Mouse (Mus musculus) mouse embryonic stem cell (cell line): Measurements from ENCODE around the gene Adgrl3.

Experiments used
- in situ Hi-C, 2 experiments: fragments of 300-500 bp; cut with MboI; formaldehyde crosslinking; loops; 1 replicate in 1 of 2; 3 replicates in 1 of 2; pipeline ENCODE4 v1.14.3; 2019 to 2020; ENCODE audit warnings: low sequenced_read_pairs in 2 of 2, low pct_unique_long_range_greater_than_20kb in 1 of 2, mixed read lengths in 1 of 2; ENCODE audit not compliant: unreplicated experiment in 1 of 2

Adgrl3 gene

DNA sequence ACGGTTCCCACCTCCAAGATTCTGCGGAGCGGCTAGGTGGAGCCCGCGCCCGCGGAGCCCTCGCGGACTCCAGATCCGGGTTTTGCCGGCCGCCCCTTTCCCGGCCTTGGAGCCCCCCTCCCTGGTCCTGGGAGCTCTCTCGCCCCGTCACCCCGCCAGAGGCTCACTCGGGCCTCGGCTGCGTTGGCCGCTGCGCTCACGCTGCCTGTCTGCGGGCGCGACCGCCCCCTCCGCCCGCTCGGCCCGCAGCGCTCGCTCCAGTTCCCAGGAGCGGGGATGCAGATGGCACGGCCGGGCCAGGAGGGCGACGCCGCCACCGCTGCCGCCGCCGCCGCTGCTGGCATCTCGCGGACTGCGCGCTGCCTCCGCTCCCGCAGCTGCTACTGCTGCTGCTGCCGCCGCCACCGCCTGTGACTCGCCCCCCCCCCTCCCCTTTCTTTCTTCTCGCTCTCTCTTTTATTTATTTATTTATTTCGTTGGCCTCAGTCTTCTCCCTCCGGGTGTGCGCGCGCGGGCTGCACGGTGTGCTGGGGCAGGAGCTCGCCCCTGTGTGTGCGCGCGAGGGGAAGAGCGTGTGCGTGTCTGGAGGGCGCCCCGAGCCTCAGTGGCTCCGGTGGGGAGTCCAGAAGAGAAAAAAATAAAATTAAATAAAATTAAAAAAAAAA, at the start of gene Adgrl3:
Gene Adgrl3 (plus strand): TSS at position 549 of the 665 bp plus-strand sequence.
- in situ Hi-C loops: no loop called here

DNA sequence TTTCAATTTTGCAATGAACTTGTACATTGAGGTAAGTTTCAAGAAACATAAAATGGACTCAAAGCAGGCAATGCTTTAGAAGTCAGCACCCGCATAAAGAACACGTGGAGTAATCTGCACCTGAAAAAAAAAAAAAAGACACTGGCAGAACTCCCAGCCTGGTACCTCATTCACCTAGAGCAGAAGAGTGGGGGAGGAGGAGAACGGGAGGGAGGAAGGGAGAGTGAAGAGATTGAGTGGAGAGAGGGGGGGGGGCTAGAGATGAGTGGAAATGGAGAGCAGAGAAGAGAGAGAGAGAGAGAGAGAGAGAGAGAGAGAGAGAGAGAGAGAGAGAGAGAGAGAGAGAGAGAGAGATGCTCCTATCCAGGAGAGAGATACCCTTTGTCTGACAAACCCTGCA, 772 bp upstream of the Adgrl3 start:
- in situ Hi-C loops: no loop called here

DNA sequence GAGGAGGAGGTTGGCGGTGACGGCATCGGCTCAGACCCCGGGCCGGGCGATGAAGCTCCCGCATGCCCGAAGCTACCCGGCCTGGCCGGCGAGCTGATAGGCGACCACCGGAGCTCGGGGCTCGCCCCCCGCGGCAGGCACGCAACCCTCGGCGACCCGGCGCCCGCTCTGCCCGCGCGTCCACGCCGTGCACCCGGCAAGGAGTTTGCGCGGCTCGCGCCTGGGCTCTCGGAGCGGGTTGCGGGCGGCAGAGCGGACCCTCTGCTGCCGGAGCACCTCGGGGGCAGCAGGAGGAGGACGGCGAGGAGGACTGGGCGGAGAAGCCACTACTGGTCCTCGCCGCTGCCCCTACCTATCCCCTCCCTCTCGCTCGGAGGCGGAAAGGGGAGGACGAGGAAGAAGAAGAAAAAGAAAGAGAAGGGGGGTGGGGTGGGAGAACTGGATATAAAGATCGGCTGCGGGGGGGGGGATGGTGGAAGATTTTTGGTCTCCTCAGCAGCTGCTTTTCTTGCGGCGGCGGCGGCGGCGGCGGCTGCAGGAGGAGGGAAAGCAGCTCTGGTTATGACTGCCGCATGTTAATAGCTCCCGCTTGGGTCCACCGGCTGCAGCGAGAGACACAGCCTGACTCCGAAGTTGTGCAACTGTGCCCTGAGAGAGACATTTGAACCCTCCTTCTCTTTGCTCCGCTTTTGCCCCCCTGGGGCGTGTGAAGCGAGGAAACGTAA, 505 bp downstream of the Adgrl3 start:
- in situ Hi-C loops: no loop called here

DNA sequence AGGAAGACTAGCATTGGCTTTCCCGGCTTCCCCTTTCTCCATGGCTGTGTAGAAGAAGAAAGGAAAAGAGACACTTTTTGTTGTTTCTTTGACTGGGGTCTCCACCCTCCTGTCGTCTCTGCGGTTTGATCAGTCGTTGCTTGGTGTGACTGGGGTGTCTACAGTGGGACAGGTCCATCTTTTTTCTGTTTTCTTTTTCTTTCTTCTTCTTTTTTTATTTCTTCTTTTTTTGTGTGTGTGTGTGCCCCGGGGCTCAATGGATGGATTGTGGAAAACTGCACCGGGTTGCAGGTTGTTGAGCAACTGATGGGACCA, 1.0 kb downstream of the Adgrl3 start:
- in situ Hi-C loops: no loop called here

DNA sequence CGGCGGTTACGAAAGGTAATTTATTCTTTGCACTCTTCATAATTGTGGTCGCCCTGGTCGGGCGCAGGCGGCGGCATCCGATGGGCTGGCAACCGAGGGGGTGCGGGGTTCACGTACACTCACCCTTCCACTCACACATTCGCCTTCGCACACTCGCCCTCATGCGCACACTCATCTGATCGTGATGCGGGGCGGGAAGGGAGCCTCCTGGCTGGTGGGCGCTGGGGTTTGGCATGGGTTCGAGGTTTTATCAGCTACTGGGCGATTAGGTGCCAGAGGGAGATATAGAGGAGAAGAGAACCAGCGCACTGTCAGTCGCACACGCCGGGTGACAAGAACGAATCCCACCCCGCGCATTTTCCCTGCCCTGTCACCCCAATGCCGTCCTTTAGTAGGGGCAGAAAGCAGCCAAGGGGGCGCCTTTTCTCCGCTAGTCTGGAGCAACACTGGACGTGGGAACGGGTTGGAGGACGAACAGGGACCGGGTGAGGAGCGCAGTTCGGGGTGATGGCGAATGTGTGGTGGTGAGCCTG, 1.5 kb downstream of the Adgrl3 start:
- in situ Hi-C loops: no loop called here

DNA sequence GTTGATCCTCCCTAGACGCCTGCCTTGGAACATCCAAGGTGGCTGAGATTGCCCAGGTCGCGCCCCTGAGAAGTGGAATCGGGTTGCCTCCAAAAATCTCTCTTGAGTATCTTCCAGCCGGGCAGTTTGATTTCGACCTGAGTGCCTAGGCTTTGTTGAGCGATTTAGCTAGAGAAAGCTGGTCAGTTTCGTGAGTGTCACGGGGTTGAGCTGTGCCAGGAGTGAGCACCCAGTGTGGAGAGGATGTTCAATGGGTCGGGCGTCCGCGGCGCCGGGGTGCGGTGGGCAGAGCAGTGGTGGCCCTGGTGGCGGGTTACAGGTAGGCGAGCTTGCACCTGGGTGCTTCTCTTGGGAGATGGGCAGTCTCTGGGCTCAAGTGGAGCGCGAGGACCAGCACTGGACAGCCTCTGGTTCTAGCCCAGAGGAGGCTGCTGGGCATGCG, 1.9 kb downstream of the Adgrl3 start:
- in situ Hi-C loops: no loop called here

DNA sequence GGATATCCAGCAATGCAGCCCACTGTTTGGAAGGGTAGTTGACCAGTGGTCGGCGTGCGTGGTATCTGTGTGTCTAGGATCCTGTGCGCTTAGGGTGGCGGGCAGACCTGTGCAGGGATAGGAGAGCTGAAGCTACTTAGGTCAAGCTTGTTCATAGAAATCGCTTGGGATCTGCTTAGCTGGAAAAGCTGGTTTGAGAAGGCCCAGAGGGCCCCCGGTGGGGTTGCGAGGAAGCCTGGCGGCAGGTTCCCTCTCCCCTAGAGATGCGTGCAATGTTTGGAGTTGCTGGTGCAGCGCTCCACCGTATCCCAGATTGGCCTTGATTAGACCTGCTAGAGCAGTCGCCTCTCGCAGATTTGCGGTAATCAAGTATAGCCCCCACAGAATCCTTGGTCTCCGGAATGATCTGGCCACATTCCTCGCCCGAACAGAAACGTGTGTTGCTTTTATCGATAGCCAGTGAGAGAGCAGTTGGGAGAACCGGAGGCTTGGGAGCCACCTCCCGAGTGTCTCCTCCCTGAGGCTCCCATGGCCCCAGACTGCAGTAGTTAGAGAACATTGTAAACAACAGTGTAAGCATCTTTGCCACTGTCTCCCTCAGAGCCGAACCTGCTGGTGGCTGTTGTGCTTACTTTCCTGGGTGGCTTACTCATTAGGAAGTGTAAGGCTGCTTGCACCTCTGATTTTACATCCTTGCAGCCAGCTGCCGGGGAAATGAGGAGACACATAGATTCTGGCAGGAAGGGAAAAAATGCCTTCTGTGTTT, 2.6 kb downstream of the Adgrl3 start:
- in situ Hi-C loops: no loop called here

DNA sequence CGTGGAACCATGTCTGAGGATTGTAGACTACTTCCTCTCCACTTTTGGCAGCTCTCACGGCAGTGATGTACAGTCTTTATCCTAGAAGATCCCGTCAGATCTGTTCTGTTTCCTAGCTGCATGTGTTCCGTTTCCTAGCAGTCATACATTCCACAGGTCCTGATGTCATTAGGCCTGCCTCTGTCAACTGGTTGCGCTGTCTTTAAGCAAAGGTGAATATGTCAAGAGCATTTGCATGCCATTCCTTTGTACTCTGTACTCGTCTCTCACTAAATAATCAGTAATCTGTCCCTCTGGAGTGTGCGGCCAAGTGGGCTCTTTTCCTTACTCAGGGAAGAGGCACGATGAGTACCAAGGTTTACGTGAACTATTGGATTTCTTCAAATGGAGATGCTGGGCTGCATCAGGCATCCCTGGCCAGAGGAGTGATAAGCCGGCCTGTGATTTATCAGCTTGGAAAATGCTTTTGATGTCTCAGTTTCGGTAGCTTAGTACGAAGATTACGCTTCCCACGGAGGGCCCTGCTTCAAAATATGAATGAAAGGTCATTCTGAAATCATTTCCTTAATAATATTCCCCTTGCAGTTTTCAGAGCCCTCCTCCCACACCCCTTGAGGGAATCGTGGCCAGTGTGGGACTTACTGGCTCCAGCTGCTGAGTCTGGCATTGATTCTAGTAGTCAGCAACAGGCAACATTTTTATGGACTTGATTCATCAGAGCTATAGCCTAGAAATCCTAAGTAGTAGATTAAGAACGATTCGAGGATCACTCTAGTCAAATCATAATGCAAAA, 4.2 kb downstream of the Adgrl3 start:
- in situ Hi-C loops: no loop called here

DNA sequence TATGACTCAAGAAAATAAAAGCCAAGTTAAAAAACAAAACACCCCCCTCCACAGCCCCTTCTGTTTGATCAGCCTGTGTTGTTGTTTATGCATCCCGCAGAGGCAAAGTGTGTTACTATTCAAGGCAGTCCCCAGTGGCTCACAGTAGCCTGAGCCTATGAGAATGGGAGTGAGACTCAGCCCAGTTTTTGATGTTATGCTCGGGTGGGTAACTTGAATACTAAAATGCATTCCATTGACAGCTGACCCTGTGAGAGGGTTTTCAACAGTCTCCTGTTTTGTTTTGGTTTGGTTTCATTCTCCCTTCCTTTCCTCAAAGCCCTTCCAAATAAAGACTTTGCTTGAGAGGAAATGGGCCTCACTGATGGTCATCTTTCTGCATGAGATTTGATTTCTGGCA, 8.9 kb downstream of the Adgrl3 start:
- in situ Hi-C loops: no loop called here

DNA sequence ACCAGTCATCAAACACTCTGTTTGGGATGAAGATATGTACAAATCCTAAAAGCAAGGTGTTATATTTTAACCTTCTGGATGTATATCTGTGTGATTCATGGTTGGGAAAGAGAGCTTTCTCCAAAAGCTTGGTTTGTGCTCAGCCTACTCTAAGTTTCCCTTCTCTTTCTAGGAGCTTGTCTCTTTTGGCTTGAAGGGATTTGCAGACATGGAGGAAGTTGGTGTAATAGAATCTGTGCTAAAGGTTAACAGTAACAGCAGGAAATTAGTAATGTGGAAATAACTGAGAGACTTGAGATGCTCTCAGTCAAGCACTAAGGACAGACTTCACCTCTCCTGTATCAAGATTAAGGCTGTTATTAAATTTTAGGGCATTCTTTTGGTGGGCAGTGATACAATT, 17.2 kb downstream of the Adgrl3 start:
- in situ Hi-C loops: no loop called here

DNA sequence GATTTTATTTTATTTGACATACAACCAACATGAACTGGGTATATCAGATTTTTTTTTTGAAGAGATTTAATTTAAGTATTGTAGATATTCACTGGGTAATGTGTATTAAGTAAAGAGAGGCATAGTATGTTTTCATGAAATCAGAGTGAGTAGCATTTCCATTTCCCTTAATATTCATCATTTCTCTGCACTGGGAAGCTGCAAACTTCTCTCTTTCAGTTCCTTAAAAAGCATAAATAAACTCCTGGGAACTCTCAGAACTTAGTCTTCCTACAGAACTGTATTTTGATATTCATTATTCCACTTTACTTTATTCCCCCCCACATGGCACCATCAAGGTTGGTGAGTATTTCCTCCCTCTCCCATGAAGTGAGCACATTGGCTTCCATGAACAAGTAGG, 23.9 kb downstream of the Adgrl3 start:
- in situ Hi-C loops: no loop called here

DNA sequence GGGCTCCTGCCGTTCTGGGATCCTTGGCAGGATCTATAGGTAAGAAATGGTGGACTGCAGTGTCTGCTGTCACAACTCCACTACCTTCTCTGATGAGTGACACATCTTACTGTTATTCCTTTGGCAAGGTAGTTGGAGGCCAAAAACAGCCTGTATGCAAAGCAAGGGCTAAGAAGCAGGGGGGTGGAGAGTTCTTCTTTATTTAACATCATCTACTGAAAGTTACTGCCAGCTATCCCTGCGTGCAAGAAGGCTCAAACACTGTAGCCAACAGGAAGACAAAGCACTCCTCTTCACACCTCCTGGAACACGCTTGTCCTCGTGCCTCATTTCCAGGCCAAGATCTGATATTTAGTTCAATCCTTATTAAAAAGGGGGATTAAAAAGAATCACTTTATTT, 26.2 kb downstream of the Adgrl3 start:
- in situ Hi-C loops: no loop called here

DNA sequence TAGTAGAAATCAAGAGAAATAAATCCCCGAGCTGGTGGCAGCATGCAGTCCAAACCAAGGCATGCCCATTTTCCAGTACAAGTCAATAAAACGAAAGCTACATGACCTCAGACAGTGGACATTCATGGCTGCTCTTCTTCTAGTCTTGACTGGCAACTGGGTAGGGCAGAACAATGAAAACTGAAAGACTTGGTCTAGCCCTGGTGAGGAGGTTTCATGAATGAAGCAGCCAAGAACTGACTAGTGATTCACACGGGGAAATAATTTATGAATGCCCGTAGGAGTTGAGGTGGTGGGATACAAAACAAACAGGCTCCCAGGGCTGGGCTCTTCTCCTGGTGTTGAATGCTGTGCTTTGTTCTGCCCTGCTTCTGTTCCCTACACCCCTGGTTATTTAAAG, 34.7 kb downstream of the Adgrl3 start:
- in situ Hi-C loops: no loop called here

DNA sequence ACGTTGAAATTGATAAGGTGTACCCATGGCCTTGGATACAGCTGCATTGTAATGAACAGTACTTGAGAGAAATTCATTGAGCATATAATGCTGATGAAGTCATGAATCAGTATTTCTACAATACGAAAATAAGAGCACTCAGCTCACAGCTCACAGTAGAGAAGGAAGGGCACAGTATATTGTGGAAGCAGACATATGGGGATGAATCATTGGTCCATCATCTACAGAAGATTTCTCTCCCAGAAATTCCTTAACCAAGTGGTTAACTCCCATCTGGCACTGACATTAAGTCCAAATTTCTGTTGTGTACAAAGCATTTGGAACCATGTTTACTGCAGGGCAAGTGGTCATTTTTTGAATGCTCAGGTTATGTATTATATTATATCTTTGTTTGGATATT, 35.3 kb downstream of the Adgrl3 start:
- in situ Hi-C loops: no loop called here

DNA sequence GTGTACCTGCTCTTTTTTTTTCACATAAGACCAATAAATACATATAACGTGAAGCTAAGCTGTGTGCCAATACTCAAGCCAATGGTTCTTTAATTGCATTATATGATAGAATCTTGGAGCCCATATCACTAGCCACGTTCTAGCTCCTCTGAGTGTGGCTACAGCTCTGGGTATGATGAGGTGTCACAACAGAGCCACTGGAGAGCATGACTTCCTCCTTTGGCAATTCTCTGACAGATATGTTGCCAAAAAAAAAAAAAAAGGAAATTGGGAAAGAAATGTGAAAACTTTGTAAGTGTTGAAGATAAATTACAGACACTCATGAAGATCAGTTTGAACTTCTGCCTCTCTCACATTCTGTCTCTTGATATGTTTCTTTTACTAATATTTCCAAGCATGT, 38.2 kb downstream of the Adgrl3 start:
- in situ Hi-C loops: no loop called here

DNA sequence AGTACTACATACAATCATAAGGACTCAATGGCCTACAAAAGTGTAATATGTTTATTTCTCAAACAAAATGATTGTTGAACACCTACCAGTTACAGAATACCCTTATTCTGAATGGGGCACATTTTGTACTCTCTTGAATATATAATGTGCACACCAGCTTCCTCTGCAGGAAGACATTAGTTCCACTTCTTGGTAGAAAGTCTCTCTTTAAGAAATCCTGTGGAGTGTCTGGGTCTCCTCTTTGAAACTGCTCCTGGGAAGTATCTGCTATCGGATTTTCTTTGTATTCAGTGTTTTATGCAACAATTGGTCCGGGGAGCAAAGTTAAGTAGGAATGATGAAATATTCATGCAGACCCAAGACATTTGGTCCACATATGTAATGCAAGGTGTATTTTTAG, 41.0 kb downstream of the Adgrl3 start:
- in situ Hi-C loops: no loop called here

DNA sequence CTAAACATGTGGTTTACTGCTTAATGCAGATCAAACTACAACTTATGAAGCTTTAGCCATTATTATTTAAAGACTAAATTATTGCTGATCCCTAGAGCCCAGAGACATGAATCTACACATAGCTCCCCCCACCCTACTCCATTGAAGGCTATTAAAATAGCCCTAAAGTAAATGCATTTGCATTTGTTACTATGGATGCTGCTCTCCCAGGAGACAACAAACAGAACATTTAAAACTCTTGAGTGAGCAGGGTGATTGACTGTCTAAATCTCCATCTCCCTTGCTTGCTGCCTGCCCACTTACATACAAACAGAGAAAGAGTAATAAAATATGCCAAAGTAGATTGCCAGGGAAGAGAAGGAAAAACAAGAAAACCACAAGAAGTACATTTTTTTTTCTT, 41.4 kb downstream of the Adgrl3 start:
- in situ Hi-C loops: no loop called here

DNA sequence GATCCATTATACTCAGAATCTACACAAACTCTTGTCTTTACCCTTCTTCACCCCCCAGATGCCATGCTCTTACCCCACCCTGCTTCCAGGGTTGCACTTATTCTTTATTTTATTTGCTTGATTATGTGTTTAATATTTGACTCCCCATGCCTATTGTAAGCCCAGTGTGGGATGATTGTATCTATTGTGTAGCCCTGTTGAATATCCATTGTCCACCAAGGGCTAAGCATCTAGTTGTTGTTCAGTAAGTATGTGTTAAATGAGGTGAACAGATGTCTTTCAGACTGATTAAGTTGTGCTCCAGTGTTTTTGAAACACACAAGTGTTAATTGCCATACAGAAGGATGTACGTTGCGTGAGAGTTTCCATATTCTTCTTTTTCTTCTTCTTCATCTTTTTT, 44.1 kb downstream of the Adgrl3 start:
- in situ Hi-C loops: no loop called here

DNA sequence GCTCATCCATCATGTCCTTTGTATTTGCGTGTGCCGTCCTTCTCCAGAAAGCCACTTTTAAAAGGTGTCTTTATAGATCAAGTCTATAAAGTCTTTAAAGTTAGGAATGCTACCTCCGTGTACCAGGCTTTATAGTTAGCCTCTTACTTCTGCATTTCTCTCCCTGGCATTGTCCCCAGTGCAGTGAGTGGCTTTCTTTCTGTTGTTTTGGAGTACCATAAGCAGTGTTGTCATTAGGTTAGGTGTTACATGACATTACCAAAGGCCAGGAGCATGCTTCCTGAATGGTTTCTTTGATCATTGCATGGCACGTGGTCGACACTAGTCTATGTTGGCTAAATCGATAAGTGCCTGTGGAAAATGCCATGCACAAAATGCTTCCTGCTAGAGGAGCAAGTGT, 48.2 kb downstream of the Adgrl3 start:
- in situ Hi-C loops: no loop called here
